Mouse (Mus musculus): Measurements from ENCODE around the gene Myo16.

Myo16 gene

GRCm38 (mm10) chr8:10153611-10154438, at the start of gene Myo16:
Gene Myo16, plus strand, starts transcription at chr8:10153911.
- DNase-seq (ENCODE audit: low spot score in 2 of 2): no peak

GRCm38 (mm10) chr8:10108516-10109271, 45.0 kb upstream of the Myo16 start:
- DNase-seq (ENCODE audit: low spot score in 2 of 2): no peak

- no peak for DNase-seq (ENCODE audit: low spot score in 2 of 2)
These were observed 31.0 kb upstream of the Myo16 start for GRCm38 (mm10) chr8:10122749-10123148.

GRCm38 (mm10) chr8:10123412-10123811, 30.3 kb upstream of the Myo16 start:
- no peak for DNase-seq (ENCODE audit: low spot score in 2 of 2)

GRCm38 (mm10) chr8:10125684-10126083, 28.0 kb upstream of the Myo16 start:
- no peak for DNase-seq (ENCODE audit: low spot score in 2 of 2)

GRCm38 (mm10) chr8:10130513-10131414, 22.9 kb upstream of the Myo16 start:
- DNase-seq (ENCODE audit: low spot score in 2 of 2): no peak

- no peak for DNase-seq (ENCODE audit: low spot score in 2 of 2)
These were observed 14.2 kb upstream of the Myo16 start for GRCm38 (mm10) chr8:10139536-10139935.

GRCm38 (mm10) chr8:10143961-10144360, 9.8 kb upstream of the Myo16 start:
- no peak for DNase-seq (ENCODE audit: low spot score in 2 of 2)

- no peak for DNase-seq (ENCODE audit: low spot score in 2 of 2)
These were observed 1.9 kb upstream of the Myo16 start for GRCm38 (mm10) chr8:10151692-10152247.

- no peak for DNase-seq (ENCODE audit: low spot score in 2 of 2)
These were observed 681 bp downstream of the Myo16 start for GRCm38 (mm10) chr8:10154439-10154745.

GRCm38 (mm10) chr8:10155075-10155474, 1.4 kb downstream of the Myo16 start:
- DNase-seq (ENCODE audit: low spot score in 2 of 2): no peak

- no peak for DNase-seq (ENCODE audit: low spot score in 2 of 2)
These were observed 7.4 kb downstream of the Myo16 start for GRCm38 (mm10) chr8:10161106-10161505.

GRCm38 (mm10) chr8:10164959-10165358, 11.2 kb downstream of the Myo16 start:
- no peak for DNase-seq (ENCODE audit: low spot score in 2 of 2)

GRCm38 (mm10) chr8:10168326-10168725, 14.6 kb downstream of the Myo16 start:
- DNase-seq (ENCODE audit: low spot score in 2 of 2): no peak

- no peak for DNase-seq (ENCODE audit: low spot score in 2 of 2)
These were observed 16.2 kb downstream of the Myo16 start for GRCm38 (mm10) chr8:10169894-10170293.

GRCm38 (mm10) chr8:10171321-10171720, 17.6 kb downstream of the Myo16 start:
- no peak for DNase-seq (ENCODE audit: low spot score in 2 of 2)

GRCm38 (mm10) chr8:10172278-10172677, 18.6 kb downstream of the Myo16 start:
- DNase-seq (ENCODE audit: low spot score in 2 of 2): no peak

- DNase-seq (ENCODE audit: low spot score in 2 of 2): no peak
These were observed 19.5 kb downstream of the Myo16 start for GRCm38 (mm10) chr8:10173033-10173747.

GRCm38 (mm10) chr8:10174201-10174840, 20.6 kb downstream of the Myo16 start:
- no peak for DNase-seq (ENCODE audit: low spot score in 2 of 2)

GRCm38 (mm10) chr8:10174841-10175680, 21.4 kb downstream of the Myo16 start:
- no peak for DNase-seq (ENCODE audit: low spot score in 2 of 2)

All from spleen, postnatal 14 days (tissue).